Mouse (Mus musculus) frontal cortex, adult 2 months (tissue): ENCODE data around the gene Olfr619. TPM values are rescaled to one million over a fixed set of nuclear protein-coding genes. Genes with fewer than 3 reads are reported as not detected.

Source experiments
- DNase-seq, 2 experiments: peaks; one replicate each; pipeline ENCODE4 v3.0.0; 2022; ENCODE audit warnings: low spot score in 1 of 2; ENCODE audit errors: extremely low spot score in 1 of 2
- polyA plus RNA-seq: library from polyadenylated mRNA; depleted of rRNA; stranded (reverse); fragments of >200 nt; gene quantifications from 2 replicates; pipeline ENCODE4 v1.2.3, GENCODE M21; 2012; rRNA removed

Gene Olfr619
- not detected in 2 replicates for polyA plus RNA-seq

GRCm38 (mm10) chr7:103600275-103600674 is at the start of gene Olfr619:
Olfr619 (plus strand) TSS chr7:103600575.
- no peak for DNase-seq

DNA sequence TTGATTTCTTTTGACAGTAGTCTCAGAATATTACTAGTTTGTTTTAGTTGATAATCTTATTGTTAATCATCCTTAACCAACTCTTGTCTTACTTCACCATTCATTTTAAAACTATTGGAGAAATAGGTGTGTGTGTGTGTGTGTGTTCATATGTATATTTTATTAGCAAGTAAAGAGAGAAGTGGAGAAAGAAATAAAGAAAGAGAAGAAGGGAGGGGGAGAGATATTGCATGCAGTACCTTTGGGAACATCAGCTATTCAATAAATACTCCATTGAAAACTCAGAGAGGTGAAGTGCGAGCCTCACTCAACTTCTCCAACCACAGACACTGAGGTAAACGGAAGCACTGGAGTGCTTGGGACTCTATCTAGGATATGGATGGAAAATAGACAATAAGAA is 44.6 kb upstream of the Olfr619 start, which contains the start of gene Olfr615:
Gene Olfr615 (plus strand): TSS at position 301 of the 400 bp plus-strand sequence.
- no peak for DNase-seq

DNA sequence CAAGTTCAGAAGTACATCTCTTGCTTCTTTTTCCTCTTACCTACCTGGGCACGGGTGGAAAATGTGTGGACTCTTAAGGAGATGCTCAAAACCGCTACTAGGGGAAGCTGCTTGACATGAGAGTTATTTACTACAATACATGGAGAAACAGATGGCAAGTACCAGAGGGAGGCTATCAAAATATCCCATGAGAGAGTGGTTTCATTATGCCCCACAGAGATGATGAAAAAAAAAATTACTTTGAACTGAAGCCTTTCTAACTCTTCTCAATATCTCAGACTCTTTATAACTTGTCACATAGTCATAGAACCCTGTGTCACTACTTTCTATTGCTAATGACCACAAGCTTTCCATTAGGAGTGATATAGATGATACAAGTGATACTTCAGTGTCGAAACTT is 31.3 kb upstream of the Olfr619 start, which contains the start of gene Olfr616:
Gene Olfr616 (minus strand): TSS at position 101 of the 400 bp plus-strand sequence.
- no peak for DNase-seq

DNA sequence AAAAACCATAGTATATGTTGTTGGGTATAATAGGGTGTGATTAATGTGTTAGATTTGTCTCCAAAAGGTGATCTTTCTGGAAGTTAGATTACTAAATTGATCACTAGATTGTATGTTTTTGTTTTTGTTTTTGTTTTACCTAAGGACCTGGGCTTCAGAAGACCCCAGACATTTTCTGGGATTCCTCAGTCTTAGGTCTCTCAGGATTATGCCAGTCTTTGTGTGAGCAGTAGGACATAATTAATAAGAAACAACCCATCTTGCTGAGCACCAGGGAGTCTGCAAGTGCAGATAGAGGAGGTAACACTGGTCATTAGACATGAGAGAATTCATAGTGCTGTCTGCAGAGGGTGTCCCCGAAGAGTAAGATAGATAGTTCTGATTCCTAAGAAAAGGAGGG is 27.6 kb upstream of the Olfr619 start, which contains the start of gene Olfr617:
Gene Olfr617 (plus strand): TSS at position 301 of the 400 bp plus-strand sequence.
- DNase-seq, result no peak

- DNase-seq, result no peak
Measured at GRCm38 (mm10) chr7:103589803-103590202, 10.6 kb upstream of the Olfr619 start, which contains the start of gene Olfr618. Olfr618 (plus strand) TSS chr7:103590103.

DNA sequence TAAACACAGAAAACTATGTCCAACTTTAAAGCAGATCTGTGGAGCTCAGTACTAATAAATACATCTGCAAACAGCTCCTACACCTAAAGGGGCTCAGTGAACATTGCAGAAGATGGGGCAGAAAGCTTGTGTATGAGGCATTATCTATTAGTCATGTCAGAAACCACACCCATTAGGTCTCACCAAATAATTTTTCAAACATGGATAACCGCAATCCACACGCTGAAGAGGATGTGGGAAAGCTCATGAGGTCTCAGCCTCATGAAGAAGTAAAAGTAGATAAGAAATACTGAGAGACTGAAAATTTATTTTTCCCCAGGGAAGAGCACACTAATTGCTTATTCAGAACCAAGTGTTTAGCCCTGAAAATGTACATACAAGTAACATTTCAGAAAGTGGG is 7.0 kb downstream of the Olfr619 start:
- DNase-seq, result no peak

- no peak for DNase-seq
Measured at GRCm38 (mm10) chr7:103612434-103612833, 12.1 kb downstream of the Olfr619 start, which contains the start of gene Olfr620. Olfr620 (minus strand) TSS chr7:103612534.

- no peak for DNase-seq
Measured at GRCm38 (mm10) chr7:103636795-103637194, 36.4 kb downstream of the Olfr619 start.

DNA sequence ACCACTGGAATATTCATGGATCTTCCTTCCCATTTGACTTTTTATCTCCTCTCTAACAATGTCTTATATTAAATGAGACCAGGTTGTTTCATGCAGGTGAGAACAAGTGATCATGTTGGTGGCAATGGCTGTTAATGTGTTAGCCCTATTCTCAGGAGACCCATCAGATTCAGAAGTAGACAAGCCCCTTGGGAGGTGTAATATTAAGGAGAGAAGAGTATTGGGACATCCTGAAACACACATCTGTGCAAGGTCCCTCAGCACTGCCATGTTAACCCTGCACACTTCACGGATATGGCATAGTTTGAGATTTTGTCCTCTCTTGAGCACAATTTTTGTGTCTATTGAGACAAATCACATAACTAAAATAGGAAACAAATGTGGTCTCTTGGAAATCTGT is 42.2 kb downstream of the Olfr619 start, which contains the start of gene Olfr622:
Gene Olfr622 (minus strand): TSS at position 101 of the 400 bp plus-strand sequence.
- DNase-seq, result no peak

DNA sequence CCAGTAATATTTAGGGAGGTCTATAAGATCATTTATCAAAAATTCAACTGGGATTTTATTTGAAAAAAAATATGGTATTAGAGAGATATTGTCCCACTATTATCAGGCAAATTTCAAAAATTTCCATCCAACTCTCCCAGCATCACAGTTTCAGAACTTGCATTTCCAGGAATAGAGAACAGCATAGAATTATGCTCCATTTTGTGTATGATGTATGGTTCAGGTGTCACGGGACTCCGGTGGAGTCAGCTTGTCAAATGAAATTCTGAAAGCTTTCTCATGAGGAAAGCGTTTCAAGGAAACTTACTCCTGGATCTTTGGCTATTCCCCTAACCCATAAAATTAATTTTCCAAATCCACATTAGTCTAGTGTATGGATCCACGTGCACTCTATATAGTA is 43.7 kb downstream of the Olfr619 start:
- no peak for DNase-seq

Other genes with a start within 250 kb of the Olfr619 start
- not detected in 2 replicates for gene Olfr601, start 237.9 kb upstream of the Olfr619 start, polyA plus RNA-seq
- not detected in 2 replicates for gene Olfr603, start 214.4 kb upstream of the Olfr619 start, polyA plus RNA-seq
- not detected in 2 replicates for gene Usp17lc, start 185.5 kb upstream of the Olfr619 start, polyA plus RNA-seq
- gene Olfr605, start 155.1 kb upstream of the Olfr619 start, polyA plus RNA-seq, result not detected in 2 replicates
- gene Olfr606, start 151.5 kb upstream of the Olfr619 start, polyA plus RNA-seq, result not detected in 2 replicates
- gene Olfr607, start 136.4 kb upstream of the Olfr619 start, polyA plus RNA-seq, result not detected in 2 replicates
- not detected in 2 replicates for gene Olfr608, start 130.7 kb upstream of the Olfr619 start, polyA plus RNA-seq
- gene Olfr609, start 102.5 kb upstream of the Olfr619 start, polyA plus RNA-seq, result not detected in 2 replicates
- gene Olfr610, start 88.5 kb upstream of the Olfr619 start, polyA plus RNA-seq, result not detected in 2 replicates
- not detected in 2 replicates for gene Olfr611, start 79.7 kb upstream of the Olfr619 start, polyA plus RNA-seq
- gene Olfr612, start 57.9 kb upstream of the Olfr619 start, polyA plus RNA-seq, result not detected in 2 replicates
- gene Olfr613, start 52.5 kb upstream of the Olfr619 start, polyA plus RNA-seq, result not detected in 2 replicates
- gene Olfr615, start 44.5 kb upstream of the Olfr619 start, polyA plus RNA-seq, result not detected in 2 replicates
- gene Olfr616, start 31.4 kb upstream of the Olfr619 start, polyA plus RNA-seq, result not detected in 2 replicates
- gene Olfr617, start 27.5 kb upstream of the Olfr619 start, polyA plus RNA-seq, result not detected in 2 replicates
- gene Olfr618, start 10.5 kb upstream of the Olfr619 start, polyA plus RNA-seq, result not detected in 2 replicates
- not detected in 2 replicates for gene Olfr620, start 12.0 kb downstream of the Olfr619 start, polyA plus RNA-seq
- not detected in 2 replicates for gene Olfr622, start 42.1 kb downstream of the Olfr619 start, polyA plus RNA-seq
- gene Olfr623, start 63.1 kb downstream of the Olfr619 start, polyA plus RNA-seq, result not detected in 2 replicates
- 0.02 TPM in 1 of 2 replicates, not detected in the other for gene Olfr624, start 70.6 kb downstream of the Olfr619 start, polyA plus RNA-seq
- gene Olfr625-ps1, start 82.1 kb downstream of the Olfr619 start, polyA plus RNA-seq, result not detected in 2 replicates
- not detected in 2 replicates for gene Olfr243, start 114.1 kb downstream of the Olfr619 start, polyA plus RNA-seq
- gene Olfr628, start 129.8 kb downstream of the Olfr619 start, polyA plus RNA-seq, result not detected in 2 replicates
- gene Olfr629, start 144.4 kb downstream of the Olfr619 start, polyA plus RNA-seq, result not detected in 2 replicates
- not detected in 2 replicates for gene Olfr630, start 156.8 kb downstream of the Olfr619 start, polyA plus RNA-seq
- not detected in 2 replicates for gene Olfr69, start 171.0 kb downstream of the Olfr619 start, polyA plus RNA-seq
- gene Olfr68, start 179.1 kb downstream of the Olfr619 start, polyA plus RNA-seq, result not detected in 2 replicates
- gene Olfr67, start 191.2 kb downstream of the Olfr619 start, polyA plus RNA-seq, result not detected in 2 replicates
- gene Hbb-bt, start 213.4 kb downstream of the Olfr619 start, polyA plus RNA-seq, result 66.4 and 91.1 TPM in 2 replicates
- gene Hbb-bs, start 227.5 kb downstream of the Olfr619 start, polyA plus RNA-seq, result 468 and 610 TPM in 2 replicates
- gene Hbb-bh2, start 239.9 kb downstream of the Olfr619 start, polyA plus RNA-seq, result not detected in 2 replicates
- gene Hbb-bh1, start 242.6 kb downstream of the Olfr619 start, polyA plus RNA-seq, result 2.1 and 9.1 TPM in 2 replicates